Mouse (Mus musculus): ENCODE measurements around the gene Paqr5. TPM values are rescaled to one million over a fixed set of nuclear protein-coding genes. Genes with fewer than 3 reads are reported as not detected.

Paqr5 gene
- polyA plus RNA-seq, 2 experiments, result 0.08 to 0.11 TPM

DNA sequence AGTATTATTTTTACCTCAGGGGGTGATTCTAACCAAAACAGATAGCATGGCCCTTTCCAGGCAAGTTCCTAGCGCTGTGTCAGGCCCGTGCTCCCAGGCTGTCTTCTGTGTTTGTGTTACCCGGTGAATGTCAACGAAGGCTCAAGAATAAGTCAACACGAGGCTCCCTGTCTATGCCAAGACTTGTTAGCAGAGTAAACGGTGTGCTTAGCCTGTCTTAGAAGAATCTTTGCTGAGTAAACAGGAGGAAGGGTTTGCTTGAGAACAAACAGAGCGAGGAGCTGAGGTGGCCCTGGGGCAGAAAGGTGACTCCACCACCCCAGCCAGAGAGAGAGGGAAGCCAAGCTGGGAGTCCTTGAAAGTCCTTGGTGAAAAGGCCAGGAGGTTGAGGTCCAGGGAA lies 122.5 kb downstream of the Paqr5 start:
- no peak for TF ChIP-seq EP300 (IDR thresholded peaks at IDR 0.05; ENCODE audit: low read depth)
- WGBS (ENCODE audit: insufficient replicate concordance), result 53% methylated on average over 7 of the region's 7 CpGs
- no peaks in the 10 kb centered on the region for H3K9me3 ChIP-seq (ENCODE audit: control insufficient read depth, low read length)
- no peak for DNase-seq (ENCODE audit: low read depth in 3 of 3, low spot score in 3 of 3)
- no peaks in the 10 kb centered on the region for H3K36me3 ChIP-seq (replicated peaks; ENCODE audit: control insufficient read depth, insufficient read depth, low read depth)
- no peak for ATAC-seq (ENCODE audit: insufficient read depth)
- H3K27me3 ChIP-seq (ENCODE audit: control insufficient read depth, insufficient read depth, low read length), result peaks cover 2% of the 10 kb centered on the region; the same call in 1 of the 2 replicates
- H3K4me2 ChIP-seq (ENCODE audit: low read depth), result no peak overlapping the region
- no peak overlapping the region for H3K27ac ChIP-seq
- H3K4me1 ChIP-seq (replicated peaks; ENCODE audit: control insufficient read depth in 2 of 2, insufficient read depth in 2 of 2, low read length in 1 of 2), result peaks cover 0 to 3% of the 10 kb centered on the region in 2 experiments; a peak in 3 of 4 replicates
- no peak overlapping the region for H3K9ac ChIP-seq (replicated peaks)
- H3K4me3 ChIP-seq (ENCODE audit: insufficient read depth in 1 of 2, low read depth in 2 of 2, low read length in 2 of 2), result no peak overlapping the region

Other genes with a start within 250 kb of the Paqr5 start
- 6,111 and 7,314 TPM in 2 replicates for gene Rplp1, start 112.3 kb downstream of the Paqr5 start, polyA plus RNA-seq (2012; rRNA removed)
- gene Rplp1, start 112.3 kb downstream of the Paqr5 start, polyA plus RNA-seq (2014; fragmentation: Nextera tagmentation; extraction: Ambion mirVana), result 1,539 and 1,562 TPM in 2 replicates
- 27.9 and 44.3 TPM in 2 replicates for gene Kif23, start 80.1 kb downstream of the Paqr5 start, polyA plus RNA-seq (2012; rRNA removed)
- 61.9 and 68.8 TPM in 2 replicates for gene Kif23, start 80.1 kb downstream of the Paqr5 start, polyA plus RNA-seq (2014; fragmentation: Nextera tagmentation; extraction: Ambion mirVana)
- 1.9 and 2.7 TPM in 2 replicates for gene Glce, start 95.8 kb upstream of the Paqr5 start, polyA plus RNA-seq (2012; rRNA removed)
- 5.6 and 7.4 TPM in 2 replicates for gene Glce, start 95.8 kb upstream of the Paqr5 start, polyA plus RNA-seq (2014; fragmentation: Nextera tagmentation; extraction: Ambion mirVana)

All from liver, embryonic 14.5 days (tissue).